Mouse (Mus musculus): Measurements from ENCODE around the gene Epo.

The Epo gene

DNA sequence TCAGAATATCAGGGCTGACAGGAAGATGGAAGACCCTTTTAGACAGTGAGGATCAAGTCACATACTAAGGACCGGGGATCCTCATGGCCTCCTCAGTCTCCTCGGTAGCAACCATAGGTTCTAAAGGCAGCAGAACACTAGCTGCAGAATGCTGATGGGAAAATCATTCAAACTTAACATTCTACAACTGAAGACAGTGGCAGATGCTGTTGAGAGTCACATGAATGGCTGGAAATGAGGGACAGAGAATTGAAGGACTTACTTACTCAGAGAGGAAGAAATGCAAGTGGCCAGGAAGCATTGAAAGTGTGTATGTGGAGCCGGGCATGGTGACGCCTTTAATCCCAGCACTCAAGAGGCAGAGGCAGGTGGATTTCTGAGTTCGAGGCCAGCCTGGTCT is 56.1 kb downstream of the Epo start, which contains the start of gene Zan:
TSS of gene Zan (minus strand) at position 101 of the 400 bp plus-strand sequence.
- no peak for DNase-seq (ENCODE audit: low read depth)

DNA sequence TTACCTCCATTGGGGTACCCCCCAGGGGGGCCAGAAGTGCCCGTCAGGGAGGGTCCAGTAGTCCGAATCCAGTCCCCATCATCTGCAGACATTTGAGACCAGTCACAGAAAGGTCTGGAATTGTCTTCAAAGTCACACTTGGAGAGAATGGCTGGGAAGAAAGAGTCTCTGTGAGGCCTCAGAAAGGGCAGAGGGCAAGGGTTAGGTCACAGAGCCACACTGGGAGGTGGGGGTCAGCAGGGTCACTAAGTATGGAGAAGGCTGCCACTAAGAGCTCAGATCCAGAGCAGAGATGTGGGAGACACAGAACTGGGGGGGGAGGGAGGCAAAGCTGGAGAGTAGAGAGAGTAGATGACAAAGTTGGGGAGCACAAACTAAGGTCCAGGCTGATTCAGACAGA is 58.7 kb downstream of the Epo start:
- no peak for DNase-seq (ENCODE audit: low read depth)

DNA sequence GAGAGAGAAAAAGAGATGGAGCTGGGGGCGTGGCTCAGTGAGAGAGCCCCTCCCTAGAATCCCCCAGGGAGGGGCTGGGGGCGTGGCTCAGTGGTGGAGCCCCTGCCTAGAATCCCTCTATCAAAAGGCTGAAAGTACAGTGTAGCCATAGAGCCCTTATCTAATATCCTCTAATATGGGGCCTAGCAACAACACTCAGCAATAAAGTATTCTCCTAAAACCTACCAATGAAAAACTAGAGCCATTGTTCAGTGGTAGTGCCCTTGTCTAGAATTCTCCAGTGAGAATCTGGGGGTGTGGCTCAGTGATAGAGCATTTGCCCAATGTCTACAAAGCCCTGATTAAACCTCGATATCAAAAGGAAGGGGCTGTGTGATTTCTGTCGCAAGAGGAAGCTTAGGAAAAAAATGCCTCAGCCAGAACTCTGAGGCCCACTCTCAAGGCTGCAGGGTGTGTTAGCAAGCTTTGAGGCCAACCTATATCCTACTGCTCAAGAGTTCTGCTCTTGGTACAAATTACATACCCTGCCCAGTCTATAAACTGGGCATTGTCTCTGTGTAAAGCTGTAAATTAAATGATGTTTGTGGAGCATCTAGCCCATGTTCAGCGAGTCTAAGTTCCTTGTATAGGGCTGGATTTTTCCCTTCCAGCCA is 60.7 kb downstream of the Epo start:
- DNase-seq (ENCODE audit: low read depth), result peak; percentile 5

DNA sequence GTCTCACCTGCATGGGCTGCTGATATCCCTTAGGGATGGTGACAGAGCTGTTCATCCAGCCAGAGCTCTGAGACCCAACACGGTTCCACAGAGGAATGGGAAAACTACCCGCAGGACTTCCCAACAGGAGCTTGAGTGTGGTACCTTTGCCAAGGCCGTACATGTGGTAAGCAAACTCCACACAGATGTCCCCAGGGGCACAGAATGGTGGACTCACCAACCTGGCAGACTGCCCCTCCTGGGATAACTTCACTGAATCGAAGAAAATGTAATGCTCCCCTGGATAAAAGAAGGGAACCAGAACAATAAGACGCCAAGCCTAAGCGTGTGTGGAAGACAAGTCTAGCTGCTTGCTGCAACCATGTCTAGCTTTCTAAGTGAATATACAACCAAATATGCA is 66.1 kb downstream of the Epo start:
- no peak for DNase-seq (ENCODE audit: low read depth)

DNA sequence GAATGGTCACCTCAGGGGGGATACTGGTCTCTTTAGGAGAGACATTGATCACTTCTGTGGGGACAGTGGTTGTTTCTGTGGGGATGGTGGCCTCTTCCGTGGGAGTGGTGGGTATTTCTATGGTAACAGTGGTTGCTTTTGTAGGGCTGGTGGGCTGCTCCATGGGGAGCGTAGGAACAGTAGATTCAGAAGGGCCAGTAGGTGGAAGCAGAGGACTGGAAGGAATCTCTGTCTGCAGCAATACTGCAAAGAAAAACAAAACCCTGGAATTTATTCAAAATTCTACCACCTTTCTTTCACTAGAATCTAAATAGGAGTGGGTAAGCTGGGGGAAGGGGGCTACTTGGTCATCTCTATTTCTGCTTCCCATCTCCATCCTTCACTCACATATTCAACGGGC is 68.0 kb downstream of the Epo start:
- DNase-seq (ENCODE audit: low read depth), result no peak

DNA sequence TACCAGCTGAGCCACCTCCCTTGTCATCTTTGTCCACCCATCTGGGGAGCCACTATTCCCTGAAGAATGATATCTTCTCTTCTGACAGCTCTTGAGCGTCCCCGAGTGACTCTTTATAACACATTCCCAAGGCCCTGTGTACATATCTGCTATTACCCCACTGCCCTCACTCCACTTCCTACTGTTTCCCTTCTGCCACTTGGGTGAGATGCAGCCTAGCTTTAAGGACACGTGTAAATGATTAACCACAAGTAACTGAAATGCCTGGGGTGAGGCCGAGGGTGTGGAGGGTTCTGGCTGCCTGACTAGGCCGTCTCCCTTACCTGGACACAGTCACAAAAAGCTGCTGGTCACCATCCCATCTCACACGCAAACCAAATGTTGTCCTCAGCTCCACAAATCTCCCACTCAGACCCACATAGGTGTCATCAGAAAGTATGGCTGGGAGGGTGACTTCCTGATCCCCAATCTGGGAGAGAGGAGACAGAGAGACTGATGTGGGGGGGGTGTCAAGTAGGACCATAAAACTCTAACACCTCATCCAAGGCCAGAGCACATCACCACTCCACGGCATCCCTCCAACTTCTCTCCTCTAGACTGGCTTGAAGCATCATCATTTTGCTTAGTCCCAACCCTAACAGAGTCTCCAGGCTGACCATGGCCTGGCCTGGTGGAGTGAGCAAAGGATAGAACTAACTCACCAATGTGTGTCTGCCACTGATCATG is 77.0 kb downstream of the Epo start:
- no peak for DNase-seq (ENCODE audit: low read depth)

DNA sequence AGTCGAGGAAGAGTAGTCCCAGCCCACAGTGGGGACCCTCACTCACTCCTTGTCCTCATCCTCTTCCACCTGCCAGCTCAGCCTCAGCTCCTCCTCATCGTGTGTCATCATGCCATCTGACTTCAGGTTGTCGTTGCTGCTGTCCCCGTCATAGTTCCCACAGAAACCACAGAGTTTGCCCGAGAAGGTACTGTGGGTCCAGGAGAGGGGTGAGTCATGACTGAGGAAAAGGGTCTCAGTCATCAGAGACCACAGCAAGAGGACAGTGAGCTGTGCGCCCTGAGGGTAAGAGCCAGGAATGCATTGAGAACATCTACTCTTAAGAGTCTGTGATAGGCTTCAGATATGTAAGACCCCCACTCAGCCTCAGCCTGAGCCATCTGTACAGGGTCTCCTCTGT is 77.8 kb downstream of the Epo start:
- DNase-seq (ENCODE audit: low read depth), result no peak

DNA sequence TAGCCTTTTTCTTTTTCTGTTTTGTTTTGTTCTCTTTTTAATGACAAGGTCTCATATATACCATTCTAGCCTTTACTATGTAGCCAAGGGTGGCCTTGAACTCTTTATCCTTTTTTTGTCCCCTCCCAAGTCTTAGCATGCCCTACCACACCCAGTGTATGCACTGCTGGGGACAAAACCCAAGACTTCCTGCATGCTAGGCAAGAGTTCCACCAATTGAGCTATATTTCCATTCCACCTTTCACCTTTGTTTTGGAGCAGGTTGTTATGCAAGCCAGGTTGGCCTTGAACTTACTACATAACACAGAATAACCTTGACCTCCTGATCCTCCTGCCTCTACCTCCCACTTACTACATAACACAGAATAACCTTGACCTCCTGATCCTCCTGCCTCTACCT is 87.5 kb downstream of the Epo start:
- DNase-seq (ENCODE audit: low read depth), result no peak

DNA sequence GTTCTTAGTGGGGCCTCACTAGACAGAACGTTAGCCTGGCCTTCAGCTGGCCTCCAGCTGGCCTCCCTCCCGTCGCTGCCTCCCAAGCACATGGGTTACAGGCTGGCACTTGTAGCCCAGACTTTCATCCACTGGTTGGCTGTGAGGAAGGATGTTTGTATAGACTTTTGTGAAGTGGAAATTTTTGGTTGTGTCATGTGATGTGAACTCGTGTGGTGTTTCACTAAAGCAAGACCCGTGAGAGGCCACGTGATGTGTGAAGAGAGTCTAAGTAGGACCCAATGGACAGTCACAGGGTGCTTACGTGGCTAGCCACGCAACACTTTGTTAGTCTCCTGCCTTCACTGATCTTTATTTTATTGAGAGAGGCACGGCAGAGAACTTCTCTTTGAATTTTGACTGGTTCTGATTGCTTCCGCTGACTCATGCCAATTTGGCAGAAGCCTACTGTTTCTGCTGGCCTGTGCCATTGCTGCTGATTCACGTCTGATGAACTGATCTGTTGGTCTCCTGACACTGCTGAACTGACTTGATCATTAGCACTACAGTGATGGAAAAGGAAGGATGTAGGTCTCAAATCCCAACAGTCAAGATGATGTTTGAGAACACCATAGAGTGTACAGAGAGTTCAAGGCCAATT is 92.7 kb downstream of the Epo start:
- DNase-seq (ENCODE audit: low read depth), result no peak

DNA sequence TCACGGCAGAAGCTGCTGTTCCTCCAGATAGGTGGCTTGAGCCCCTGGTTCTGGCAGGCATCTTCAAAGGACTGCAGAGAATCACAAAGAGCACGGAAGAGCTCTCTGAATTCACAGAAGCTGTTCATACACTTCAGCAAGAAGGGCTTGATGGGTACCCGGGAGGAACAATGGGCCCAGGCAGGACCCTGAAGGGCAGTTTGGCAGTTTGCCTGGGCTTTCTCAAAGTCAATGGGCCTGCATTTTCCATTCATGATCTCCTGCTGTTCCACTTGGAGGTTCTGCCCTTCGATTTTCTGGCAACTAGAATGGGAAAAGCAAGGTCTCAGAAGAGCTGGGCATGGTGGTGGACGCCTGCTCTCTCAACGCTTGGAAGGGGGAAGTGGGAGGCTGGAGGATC is 99.2 kb downstream of the Epo start:
- DNase-seq (ENCODE audit: low read depth), result no peak
